In genomic region chr17:35998545-35999305, GRCm38 (mm10) we compare ENCODE assay signal across 1 mouse cellular context.
A peak's percentile ranks its signal among the peaks of the same experiment; 100 is the strongest.
TF ChIP-seq lines count a peak whose summit lies in the region.

No protein-coding gene starts in this region.

TF ChIP-seq in MEL, 35 proteins besides CTCF, POLR2A, EP300 and RAD21:
- TF ChIP-seq BHLHE40 (IDR thresholded peaks at IDR 0.05; ENCODE audit: borderline replicate concordance, low read depth, low read length) (peak; percentile 94), POLR2AphosphoS2 (IDR thresholded peaks at IDR 0.05; ENCODE audit: low read length) (no peak), GATA1 (IDR thresholded peaks at IDR 0.05; ENCODE audit: low read depth, low read length) (peak; percentile 48; the same call in 1 of the 2 replicates), SIN3A (IDR thresholded peaks at IDR 0.05; ENCODE audit: low read length) (peak; percentile 86), MYC (IDR thresholded peaks at IDR 0.05; ENCODE audit: low read depth, low read length) (peak; percentile 98), NRF1 (IDR thresholded peaks at IDR 0.05; ENCODE audit: insufficient read depth, low read depth, low read length, poor library complexity, severe bottlenecking) (no peak), NELFE (IDR thresholded peaks at IDR 0.05; ENCODE audit: low read depth, low read length) (peak; percentile 8), MAZ (IDR thresholded peaks at IDR 0.05; ENCODE audit: low read depth, low read length) (0 out of 2 replicates have a peak, but pooled peaks have one; percentile 17), USF1 (IDR thresholded peaks at IDR 0.05; ENCODE audit: low read depth, low read length) (peak; percentile 86), ZC3H11A (IDR thresholded peaks at IDR 0.05; ENCODE audit: low read depth, low read length) (no peak), ETS1 (IDR thresholded peaks at IDR 0.05; ENCODE audit: low read depth, low read length) (peak; percentile 7), MXI1 (IDR thresholded peaks at IDR 0.05; ENCODE audit: low read depth, low read length) (peak; percentile 96), JUND (IDR thresholded peaks at IDR 0.05; ENCODE audit: low read depth, low read length) (0 out of 2 replicates have a peak, but pooled peaks have one; percentile 63), USF2 (IDR thresholded peaks at IDR 0.05; ENCODE audit: borderline replicate concordance in 1 of 2, insufficient read depth in 1 of 2, low read depth in 1 of 2, low read length in 2 of 2) (0 out of 4 replicates have a peak, but pooled peaks of 1 of the 2 experiments have one; percentile 43), TBP (IDR thresholded peaks at IDR 0.05; ENCODE audit: low read depth, low read length) (no peak), MAX (IDR thresholded peaks at IDR 0.05; ENCODE audit: low read length) (peak; percentile 96)
